Mouse (Mus musculus): Measurements from ENCODE around the gene Zfhx2. TPM values are rescaled to one million over a fixed set of nuclear protein-coding genes. Genes with fewer than 3 reads are reported as not detected.

Zfhx2 gene
- total and polyA plus RNA-seq, 3 experiments: 0.07 to 0.59 (median 0.30) TPM

DNA sequence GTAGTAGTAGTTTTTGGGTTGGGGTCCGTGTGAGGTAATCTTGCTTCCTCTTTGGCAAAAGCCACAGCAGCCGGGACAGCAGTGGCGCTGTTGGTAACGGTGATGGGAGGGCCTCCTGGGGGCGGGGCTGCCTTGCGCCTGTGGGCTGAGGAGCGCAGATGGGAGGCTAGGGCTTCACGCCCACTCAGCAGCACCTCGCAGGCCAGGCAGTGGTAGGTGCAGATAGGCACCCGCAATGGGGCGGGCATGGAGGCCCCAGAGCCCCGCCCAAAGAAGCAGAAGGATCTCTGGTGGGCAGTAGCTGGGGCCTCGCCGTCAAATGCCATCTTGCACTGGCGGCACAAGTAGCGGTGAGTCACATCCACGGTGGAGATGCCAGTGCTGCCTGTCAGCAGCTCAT lies 29.5 kb downstream of the Zfhx2 start:
- no peak for DNase-seq (ENCODE audit: extremely low read depth)
- dilution Hi-C loops (cut with MboI; ENCODE audit: extremely low pct_ligation_motif_present, extremely low pct_unique_long_range_greater_than_20kb, low sequenced_read_pairs) (no loop called here), in situ Hi-C loops (cut with MboI; ENCODE audit: low pct_ligation_motif_present, low pct_unique_long_range_greater_than_20kb, low sequenced_read_pairs) (no loop called here)
- Histone ChIP-seq H3K36me3 (replicated peaks in 1 of 2; ENCODE audit: control insufficient read depth in 1 of 2, insufficient read depth in 1 of 2, low read length in 1 of 2) (peaks cover 0 to 2% of the 10 kb centered on the region in 2 experiments), H3K4me1 (ENCODE audit: control insufficient read depth in 1 of 2, insufficient read depth in 2 of 2) (peaks cover 5 to 16% of the 10 kb centered on the region in 2 experiments; a peak in 2 of 4 replicates), H3K27me3 (replicated peaks) (peaks cover 7% of the 10 kb centered on the region), H3K4me2 (ENCODE audit: insufficient read depth, low read depth, poor library complexity, severe bottlenecking) (no peak overlapping the region), H3K9me3 (replicated peaks; ENCODE audit: low read length) (no peaks in the 10 kb centered on the region), H3K79me2 (replicated peaks; ENCODE audit: control insufficient read depth, extremely low read depth, insufficient read depth, poor library complexity, severe bottlenecking) (no peaks in the 10 kb centered on the region), H3K27ac (ENCODE audit: insufficient read depth, low read depth) (no peak overlapping the region), H3K9ac (ENCODE audit: insufficient read depth, low read depth) (no peak overlapping the region), H3K4me3 (replicated peaks in 1 of 3; ENCODE audit: low read depth in 2 of 3, low read length in 2 of 3, poor library complexity in 1 of 3) (no peak overlapping the region)
- TF ChIP-seq NELFE (IDR thresholded peaks at IDR 0.05; ENCODE audit: low read depth, low read length): no peak
- no peak for TF ChIP-seq ETS1 (conservative IDR thresholded peaks at IDR 0.05; ENCODE audit: low read depth, low read length)

DNA sequence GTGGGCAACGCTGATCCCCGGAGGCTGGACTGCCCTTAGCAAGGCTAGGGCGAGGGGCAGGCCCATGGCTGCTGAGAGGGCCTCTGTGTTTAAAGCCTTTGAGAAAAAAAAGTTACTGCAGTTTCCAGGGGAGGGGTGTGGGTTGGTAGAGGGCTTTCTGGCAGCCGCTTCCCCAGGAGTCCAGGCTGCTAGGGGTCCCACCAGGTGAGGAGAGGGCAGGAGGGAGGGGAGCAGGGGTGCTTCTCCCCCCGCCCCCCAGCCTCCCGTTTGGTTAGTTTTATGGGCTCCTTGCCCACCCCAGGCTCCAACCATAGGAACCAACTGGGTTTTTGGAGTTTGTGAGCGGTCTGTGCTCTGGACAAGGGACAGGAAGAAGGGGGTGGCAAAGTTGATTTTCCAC lies 30.3 kb downstream of the Zfhx2 start:
- dilution Hi-C loops (cut with MboI; ENCODE audit: extremely low pct_ligation_motif_present, extremely low pct_unique_long_range_greater_than_20kb, low sequenced_read_pairs): no loop called here
- TF ChIP-seq BHLHE40 (IDR thresholded peaks at IDR 0.05; ENCODE audit: low read depth, low read length) (no peak), NELFE (IDR thresholded peaks at IDR 0.05; ENCODE audit: low read depth, low read length) (no peak), MAZ (IDR thresholded peaks at IDR 0.05; ENCODE audit: low read depth, low read length) (no peak), USF1 (IDR thresholded peaks at IDR 0.05; ENCODE audit: low read depth, low read length) (no peak), ZC3H11A (IDR thresholded peaks at IDR 0.05; ENCODE audit: low read depth, low read length) (no peak), JUND (conservative IDR thresholded peaks at IDR 0.05; ENCODE audit: low read depth, low read length) (no peak), E2F4 (IDR thresholded peaks at IDR 0.05; ENCODE audit: insufficient replicate concordance, low read depth, low read length) (no peak), ZKSCAN1 (IDR thresholded peaks at IDR 0.05; ENCODE audit: borderline replicate concordance, low read depth, low read length) (no peak), POLR2A (IDR thresholded peaks at IDR 0.05; ENCODE audit: low read depth, low read length) (no peak), GABPA (IDR thresholded peaks at IDR 0.05; ENCODE audit: insufficient replicate concordance, low read depth, low read length) (no peak), MAX (IDR thresholded peaks at IDR 0.05; ENCODE audit: low read length) (no peak), RAD21 (IDR thresholded peaks at IDR 0.05; ENCODE audit: low read depth, low read length) (no peak), EP300 (IDR thresholded peaks at IDR 0.05; ENCODE audit: low read length) (no peak), MXI1 (IDR thresholded peaks at IDR 0.05; ENCODE audit: low read depth, low read length) (no peak), TCF12 (IDR thresholded peaks at IDR 0.05; ENCODE audit: low read depth, low read length) (no peak)
- DNase-seq (ENCODE audit: extremely low read depth): no peak
- Histone ChIP-seq H3K4me2 (ENCODE audit: insufficient read depth, low read depth, poor library complexity, severe bottlenecking) (no peak overlapping the region), H3K36me3 (replicated peaks in 1 of 2; ENCODE audit: control insufficient read depth in 1 of 2, insufficient read depth in 1 of 2, low read length in 1 of 2) (peaks cover 0 to 2% of the 10 kb centered on the region in 2 experiments), H3K27ac (ENCODE audit: insufficient read depth, low read depth) (no peak overlapping the region), H3K79me2 (replicated peaks; ENCODE audit: control insufficient read depth, extremely low read depth, insufficient read depth, poor library complexity, severe bottlenecking) (no peaks in the 10 kb centered on the region), H3K9ac (ENCODE audit: insufficient read depth, low read depth) (no peak overlapping the region), H3K9me3 (replicated peaks; ENCODE audit: low read length) (no peaks in the 10 kb centered on the region), H3K4me3 (replicated peaks in 1 of 3; ENCODE audit: low read depth in 2 of 3, low read length in 2 of 3, poor library complexity in 1 of 3) (no peak overlapping the region), H3K27me3 (replicated peaks) (peaks cover 14% of the 10 kb centered on the region), H3K4me1 (ENCODE audit: control insufficient read depth in 1 of 2, insufficient read depth in 2 of 2) (peaks cover 5 to 16% of the 10 kb centered on the region in 2 experiments; a peak in 2 of 4 replicates)
- in situ Hi-C loops (cut with MboI; ENCODE audit: low pct_ligation_motif_present, low pct_unique_long_range_greater_than_20kb, low sequenced_read_pairs): no loop called here
